ENCODE assay signal across 17 mouse cellular contexts in the genomic region with DNA sequence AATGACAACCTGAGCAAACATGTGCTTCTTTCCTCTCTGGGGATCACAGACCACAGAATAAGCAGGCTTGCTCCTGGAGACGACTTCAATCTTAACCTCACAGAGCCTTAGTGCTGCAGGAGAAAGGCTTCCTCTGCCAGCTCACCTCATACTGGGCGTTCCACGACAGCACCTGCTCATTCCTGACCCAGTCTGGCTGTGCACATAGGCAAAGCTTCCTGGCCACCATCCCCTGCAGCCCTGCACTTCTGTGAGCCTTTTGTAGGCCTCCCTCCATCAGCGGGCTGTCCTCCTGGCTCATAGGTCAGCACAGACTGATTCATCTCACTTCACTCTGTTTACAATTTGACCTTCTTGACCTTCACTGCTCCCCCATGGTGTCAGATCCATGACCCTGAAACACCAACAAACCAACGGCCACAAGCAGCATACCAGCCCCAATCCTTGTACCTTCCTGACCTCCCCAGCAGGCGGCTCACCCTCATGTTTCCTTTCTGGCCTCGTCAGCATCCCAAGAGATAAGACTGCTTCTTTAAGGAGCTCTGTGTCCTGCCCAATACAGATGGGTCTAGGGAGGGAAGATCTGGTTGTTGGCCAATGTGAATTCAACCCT.
DNase-seq lines count a peak whose midpoint lies in the region; ATAC-seq lines count a peak whose summit lies in the region.
"Had no signal": no experiment of that assay in that cellular context is flagged by ENCODE, and none has a peak within 500 bp of the region (broad histone marks: within the 10 kb centered on the region; RNA-seq: fewer than 3 reads in every experiment).

No protein-coding gene starts in this region.

- DNase-seq in forebrain, embryonic 10.5 days (ENCODE audit: extremely low spot score, low spot score) = no peak
- peak; percentile 37 for DNase-seq in midbrain, embryonic 10.5 days (ENCODE audit: low spot score)
- peak; percentile 77 for DNase-seq in cerebellum, adult 9-11 months
- peak; percentile 52 for DNase-seq in mesoderm, embryonic 11.5 days (ENCODE audit: low read depth, low spot score)
- DNase-seq in lung, adult 18-20 months = no peak
- no peak for DNase-seq in urinary bladder, postnatal 14 days (ENCODE audit: low spot score)
- DNase-seq: adrenal gland, adult 8-10 months; forebrain, postnatal 0 days; gastrocnemius, postnatal 10 days; kidney, adult 9 months; left cerebral cortex, postnatal 4 days; thymus, postnatal 14 days had no signal

- 0 out of 2 replicates have a peak overlapping the region, but pooled peaks have one; percentile 15 for H3K27ac ChIP-seq in forebrain, embryonic 10.5 days
- no peak overlapping the region for H3K27ac ChIP-seq in forebrain, embryonic 12.5 days
- no peak overlapping the region for H3K27ac ChIP-seq in midbrain, embryonic 10.5 days (replicated peaks)
- no peak overlapping the region for H3K27ac ChIP-seq in midbrain, embryonic 15.5 days
- H3K27ac ChIP-seq: macrophage; neural tube, embryonic 13.5 days had no signal

- no peak for ATAC-seq in forebrain, embryonic 12.5 days (ENCODE audit: low FRiP score)
- ATAC-seq in midbrain, embryonic 15.5 days (replicated peaks) = no peak
- ATAC-seq: forebrain, postnatal 0 days had no signal

- H3K36me3 ChIP-seq in forebrain, embryonic 10.5 days (replicated peaks) = no peaks in the 10 kb centered on the region
- H3K36me3 ChIP-seq in forebrain, embryonic 12.5 days (replicated peaks) = no peaks in the 10 kb centered on the region
- H3K36me3 ChIP-seq in midbrain, embryonic 10.5 days = no peaks in the 10 kb centered on the region
- H3K36me3 ChIP-seq in midbrain, embryonic 15.5 days (replicated peaks) = no peaks in the 10 kb centered on the region
- H3K36me3 ChIP-seq: neural tube, embryonic 13.5 days had no signal

- H3K27me3 ChIP-seq in forebrain, embryonic 10.5 days (ENCODE audit: poor library complexity, severe bottlenecking) = peaks cover 18% of the 10 kb centered on the region
- peaks cover 7% of the 10 kb centered on the region for H3K27me3 ChIP-seq in forebrain, embryonic 12.5 days
- H3K27me3 ChIP-seq in midbrain, embryonic 10.5 days (ENCODE audit: low read depth, poor library complexity, severe bottlenecking) = peaks cover 26% of the 10 kb centered on the region
- no peaks in the 10 kb centered on the region for H3K27me3 ChIP-seq in midbrain, embryonic 15.5 days (replicated peaks)
- H3K27me3 ChIP-seq: neural tube, embryonic 13.5 days had no signal

- H3K4me2 ChIP-seq in forebrain, embryonic 12.5 days = no peak overlapping the region
- no peak overlapping the region for H3K4me2 ChIP-seq in midbrain, embryonic 15.5 days
- H3K4me2 ChIP-seq: heart, embryonic 11.5 days; neural tube, embryonic 13.5 days had no signal

- peaks cover 31% of the 10 kb centered on the region for H3K4me1 ChIP-seq in forebrain, embryonic 10.5 days
- H3K4me1 ChIP-seq in forebrain, embryonic 12.5 days = peaks cover 6% of the 10 kb centered on the region
- H3K4me1 ChIP-seq in midbrain, embryonic 10.5 days = peaks cover 33% of the 10 kb centered on the region
- H3K4me1 ChIP-seq in midbrain, embryonic 15.5 days = peaks cover 4% of the 10 kb centered on the region; the same call in 1 of the 2 replicates

- H3K9me3 ChIP-seq in forebrain, embryonic 10.5 days = no peaks in the 10 kb centered on the region
- H3K9me3 ChIP-seq in forebrain, embryonic 12.5 days = no peaks in the 10 kb centered on the region
- H3K9me3 ChIP-seq in midbrain, embryonic 10.5 days (replicated peaks) = no peaks in the 10 kb centered on the region
- H3K9me3 ChIP-seq in midbrain, embryonic 15.5 days = no peaks in the 10 kb centered on the region
- H3K9me3 ChIP-seq: neural tube, embryonic 13.5 days had no signal

- H3K9ac ChIP-seq in forebrain, embryonic 12.5 days = no peak overlapping the region
- no peak overlapping the region for H3K9ac ChIP-seq in midbrain, embryonic 15.5 days
- H3K9ac ChIP-seq: forebrain, postnatal 0 days; neural tube, embryonic 13.5 days had no signal

- 38% methylated on average over 7 of the region's 7 CpGs for WGBS in forebrain, embryonic 10.5 days
- WGBS in forebrain, embryonic 12.5 days = 56% methylated on average over 7 of the region's 7 CpGs
- 27% methylated on average over 7 of the region's 7 CpGs for WGBS in midbrain, embryonic 10.5 days
- 45% methylated on average over 7 of the region's 7 CpGs for WGBS in midbrain, embryonic 15.5 days

- H3K4me3 ChIP-seq in forebrain, embryonic 10.5 days = no peak overlapping the region
- H3K4me3 ChIP-seq in forebrain, embryonic 12.5 days (replicated peaks) = no peak overlapping the region
- H3K4me3 ChIP-seq in midbrain, embryonic 10.5 days = no peak overlapping the region
- H3K4me3 ChIP-seq in midbrain, embryonic 15.5 days = no peak overlapping the region
- H3K4me3 ChIP-seq: neural tube, embryonic 13.5 days had no signal

Comparison
In these comparisons a context has a peak if more than half of its experiments do, and no peak if none do; other contexts are left out.
1. DNase-seq: peak in midbrain, embryonic 10.5 days (single experiment), cerebellum, adult 9-11 months (single experiment) and mesoderm, embryonic 11.5 days (single experiment); none in forebrain, embryonic 10.5 days (single experiment), lung, adult 18-20 months (0 of 2) and urinary bladder, postnatal 14 days (single experiment).